Mouse (Mus musculus) forebrain, embryonic 16.5 days (tissue): ENCODE results near the gene Zfp292. TPM values are rescaled to one million over a fixed set of nuclear protein-coding genes. Genes with fewer than 3 reads are reported as not detected.

ENCODE experiments used
- ATAC-seq: fragments of 200-750 bp; cut with Nextera tagmentation; 2 replicates; pipeline ENCODE4 v1.8.0; 2017; ENCODE audit warnings: mild to moderate bottlenecking, moderate library complexity
- H3K27ac ChIP-seq: fragments of 300-500 bp; sonication (generic); 2 replicates; pipeline ENCODE4 v1.5.1; 2014; ENCODE audit warnings: low read length, control low read depth
- H3K27me3 ChIP-seq: fragments of 300-500 bp; sonication (generic); replicated peaks from 2 replicates; pipeline ENCODE4 v1.6.1; 2014; ENCODE audit warnings: low read length; ENCODE audit not compliant: control insufficient read depth, insufficient read depth
- H3K36me3 ChIP-seq: fragments of 300-500 bp; sonication (generic); 2 replicates; pipeline ENCODE4 v1.6.1; 2014; ENCODE audit not compliant: control insufficient read depth, insufficient read depth
- H3K4me1 ChIP-seq: fragments of 300-500 bp; sonication (generic); replicated peaks from 2 replicates; pipeline ENCODE4 v1.6.1; 2014; ENCODE audit warnings: low read length; ENCODE audit not compliant: control insufficient read depth, insufficient read depth
- H3K4me2 ChIP-seq: fragments of 300-500 bp; sonication (generic); 2 replicates; pipeline ENCODE4 v1.6.1; 2014; ENCODE audit warnings: mild to moderate bottlenecking, low read length, control low read depth
- H3K4me3 ChIP-seq: fragments of 300-500 bp; sonication (generic); replicated peaks from 2 replicates; pipeline ENCODE4 v1.5.1; 2014; ENCODE audit warnings: mild to moderate bottlenecking, low read length, control low read depth
- H3K9ac ChIP-seq: fragments of 300-500 bp; sonication (generic); replicated peaks from 2 replicates; pipeline ENCODE4 v1.6.1; 2014; ENCODE audit warnings: low read depth, low read length, control low read depth
- H3K9me3 ChIP-seq: fragments of 300-500 bp; sonication (generic); 2 replicates; pipeline ENCODE4 v1.6.1; 2016; ENCODE audit warnings: low read length; ENCODE audit not compliant: control insufficient read depth
- WGBS: fragments of 180-500 bp; shearing (Covaris S2); extraction: QIAGEN DNeasy Blood & Tissue Kit; methylation state at CpG from one replicate; pipeline ENCODE4 v1.1.7; 2014; 5-methylcytosine and 5-hydroxymethylcytosine counted together
- polyA plus RNA-seq: library from polyadenylated mRNA; unstranded; fragments of >200 nt; fragmentation: Nextera tagmentation; extraction: Ambion mirVana; gene quantifications from 2 replicates; pipeline ENCODE4 v1.2.1, GENCODE M21; 2015

Zfp292 gene
- polyA plus RNA-seq, 1 experiment from 2014 or later = 36.6 TPM

DNA sequence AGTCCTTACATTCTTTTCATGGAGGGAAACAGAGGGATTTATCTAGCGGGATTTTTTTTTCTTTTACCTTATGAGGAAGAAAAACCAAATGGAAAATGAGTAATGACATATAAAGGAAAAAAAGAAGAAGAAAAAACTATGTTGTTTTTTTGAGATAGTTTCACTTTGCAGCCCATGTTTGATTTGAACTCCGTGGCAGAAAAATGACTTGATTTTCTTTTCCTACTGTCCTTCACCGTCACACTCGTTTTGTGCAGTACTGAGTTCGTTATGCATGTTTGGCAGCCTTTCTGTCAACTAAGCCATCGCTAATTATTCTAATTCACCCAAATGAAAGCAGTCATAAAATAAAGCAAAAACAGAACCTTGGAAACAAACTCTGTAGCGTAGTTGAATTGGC lies 4.5 kb upstream of the Zfp292 start:
- H3K27me3 ChIP-seq = peaks cover 14% of the 10 kb centered on the region; the same call in 1 of the 2 replicates
- H3K4me1 ChIP-seq = peaks cover 15% of the 10 kb centered on the region
- H3K36me3 ChIP-seq = no peaks in the 10 kb centered on the region
- no peaks in the 10 kb centered on the region for H3K9me3 ChIP-seq
- H3K27ac ChIP-seq = peak overlapping the region; percentile 90; the same call in 1 of the 2 replicates
- H3K9ac ChIP-seq = peak overlapping the region; percentile 79
- WGBS = 4% methylated on average over 7 of the region's 7 CpGs
- no peak for ATAC-seq
- peak overlapping the region; percentile 61 for H3K4me3 ChIP-seq
- peak overlapping the region; percentile 72 for H3K4me2 ChIP-seq

DNA sequence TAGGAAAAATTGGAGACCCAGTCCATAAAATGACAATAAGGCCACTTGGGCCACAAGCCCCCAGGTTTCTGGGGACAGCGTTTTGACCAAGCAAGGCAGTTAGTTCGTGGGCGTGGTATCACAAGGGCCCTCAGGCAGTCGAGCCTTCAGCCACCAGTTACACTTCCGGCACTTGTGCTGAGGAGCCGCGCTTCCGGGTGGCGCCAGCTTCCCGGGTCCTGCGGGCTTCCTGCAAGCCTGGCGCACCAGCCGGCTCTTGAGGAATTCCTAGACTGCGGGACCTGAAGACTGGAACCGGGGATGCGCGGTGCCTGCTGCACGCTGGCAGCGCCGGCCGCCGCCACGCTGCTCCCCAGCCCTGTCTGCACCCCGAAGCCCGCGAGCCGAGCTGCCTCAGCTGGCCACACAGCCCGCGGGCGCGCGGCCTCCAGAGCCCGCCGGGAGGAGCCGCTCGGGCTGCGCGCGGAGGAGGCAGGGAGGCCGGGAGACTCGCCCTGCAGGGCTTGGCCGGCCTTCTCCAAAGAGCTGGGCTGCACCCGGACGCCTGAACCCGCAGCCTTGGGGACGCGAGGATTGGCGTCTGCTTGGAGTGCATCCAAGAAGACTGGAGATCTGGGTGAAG lies 3.8 kb upstream of the Zfp292 start:
- H3K4me1 ChIP-seq = peaks cover 17% of the 10 kb centered on the region
- peak overlapping the region; percentile 61 for H3K4me3 ChIP-seq
- peaks cover 14% of the 10 kb centered on the region; the same call in 1 of the 2 replicates for H3K27me3 ChIP-seq
- peak; percentile 70 for ATAC-seq
- under 1% methylated on average over 48 of the region's 48 CpGs for whole genome bisulfite sequencing
- peak overlapping the region; percentile 72 for H3K4me2 ChIP-seq
- no peaks in the 10 kb centered on the region for H3K36me3 ChIP-seq
- H3K9me3 ChIP-seq = no peaks in the 10 kb centered on the region
- peak overlapping the region; percentile 90 for H3K27ac ChIP-seq
- H3K9ac ChIP-seq = peak overlapping the region; percentile 79

DNA sequence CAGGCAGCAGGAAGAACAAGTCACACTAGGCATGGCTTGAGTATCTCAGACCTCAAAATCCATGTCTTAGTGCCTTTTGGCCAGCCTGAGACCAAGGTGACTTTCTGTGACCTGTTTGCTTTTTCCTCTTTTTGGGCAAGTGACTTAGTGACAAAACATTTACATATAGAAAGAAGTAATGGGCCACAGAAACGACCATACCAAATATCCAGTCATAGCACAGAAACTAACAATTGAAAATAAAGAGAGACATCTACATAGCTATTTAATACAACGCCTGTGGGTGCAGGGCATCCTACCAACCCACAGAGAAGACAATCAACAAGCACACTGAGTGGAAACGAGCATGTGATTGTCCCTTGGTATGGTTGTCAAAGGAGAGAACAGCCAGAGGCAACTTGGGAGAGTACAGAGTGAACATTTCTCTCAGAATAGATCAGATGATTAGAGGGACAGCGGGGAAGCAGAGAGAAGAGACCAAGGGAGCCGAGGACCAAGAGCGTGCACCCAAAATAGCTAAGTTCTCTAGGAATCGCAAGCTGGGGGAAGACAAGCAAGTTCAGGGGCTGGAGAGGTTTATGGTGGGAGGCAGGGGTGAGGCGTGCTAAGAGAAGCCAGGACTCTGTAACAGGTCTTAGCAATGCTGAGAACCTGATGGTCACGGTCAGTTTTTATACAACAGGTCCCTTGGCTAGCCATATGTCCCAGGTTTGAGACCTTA lies 3.0 kb upstream of the Zfp292 start:
- Histone ChIP-seq H3K4me1 (peaks cover 25% of the 10 kb centered on the region), H3K9me3 (no peaks in the 10 kb centered on the region), H3K27me3 (0 out of 2 replicates have a peak, but pooled peaks cover 12% of the 10 kb centered on the region), H3K4me2 (peak overlapping the region; percentile 72), H3K4me3 (no peak overlapping the region; the same call in 1 of the 2 replicates), H3K36me3 (no peaks in the 10 kb centered on the region), H3K9ac (no peak overlapping the region), H3K27ac (no peak overlapping the region)
- WGBS = 53% methylated on average over 9 of the region's 9 CpGs
- ATAC-seq = no peak

- no peaks in the 10 kb centered on the region for H3K36me3 ChIP-seq
- peak overlapping the region; percentile 97 for H3K4me3 ChIP-seq
- H3K27ac ChIP-seq = peak overlapping the region; percentile 99
- no peaks in the 10 kb centered on the region for H3K9me3 ChIP-seq
- 41% methylated on average over 16 of the region's 16 CpGs for WGBS
- peak overlapping the region; percentile 72 for H3K4me2 ChIP-seq
- H3K9ac ChIP-seq = peak overlapping the region; percentile 99
- 0 out of 2 replicates have a peak, but pooled peaks cover 2% of the 10 kb centered on the region for H3K27me3 ChIP-seq
- ATAC-seq = no peak
- H3K4me1 ChIP-seq = peaks cover 32% of the 10 kb centered on the region
These were observed 738 bp upstream of the Zfp292 start for GRCm38 (mm10) chr4:34883366-34884029.

DNA sequence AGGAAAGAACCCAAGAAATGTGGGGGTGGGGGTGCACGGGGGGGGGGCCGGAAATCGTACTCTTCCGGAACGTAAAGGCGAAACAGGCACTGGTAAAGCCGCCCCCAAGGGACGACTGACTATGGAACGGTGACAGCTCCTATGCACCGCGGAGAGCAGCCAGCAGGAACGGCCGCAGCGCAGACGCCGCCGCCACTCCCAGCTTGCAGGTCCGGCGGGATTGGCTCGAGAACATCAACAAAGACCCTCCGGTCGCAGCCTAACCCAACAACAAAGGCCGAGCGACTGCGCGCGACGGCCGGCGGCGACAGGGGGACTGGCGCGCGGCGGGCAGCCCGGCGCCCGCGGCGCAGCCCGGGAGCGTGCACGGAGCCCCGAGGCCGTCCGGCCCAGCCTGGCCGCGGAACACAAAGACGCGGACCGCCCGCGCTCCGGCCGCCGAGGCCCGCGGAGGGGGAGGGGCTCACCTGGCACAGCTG lies 430 bp downstream of the Zfp292 start:
- peak overlapping the region; percentile 97 for H3K4me3 ChIP-seq
- H3K27me3 ChIP-seq = no peaks in the 10 kb centered on the region
- H3K27ac ChIP-seq = peak overlapping the region; percentile 99
- peak overlapping the region; percentile 99 for H3K9ac ChIP-seq
- H3K9me3 ChIP-seq = no peaks in the 10 kb centered on the region
- peaks cover 28% of the 10 kb centered on the region for H3K4me1 ChIP-seq
- H3K4me2 ChIP-seq = peak overlapping the region; percentile 92
- WGBS = under 1% methylated on average over 56 of the region's 58 CpGs
- H3K36me3 ChIP-seq = no peaks in the 10 kb centered on the region
- ATAC-seq = peak; percentile 55

GRCm38 (mm10) chr4:34881851-34882250 lies 909 bp downstream of the Zfp292 start:
- no peaks in the 10 kb centered on the region for H3K9me3 ChIP-seq
- peak overlapping the region; percentile 99 for H3K27ac ChIP-seq
- ATAC-seq = no peak
- H3K4me1 ChIP-seq = peaks cover 27% of the 10 kb centered on the region
- no peaks in the 10 kb centered on the region for H3K27me3 ChIP-seq
- peak overlapping the region; percentile 92 for H3K4me2 ChIP-seq
- 10% methylated on average over 4 of the region's 4 CpGs for WGBS
- H3K36me3 ChIP-seq = no peaks in the 10 kb centered on the region
- H3K4me3 ChIP-seq = peak overlapping the region; percentile 97
- peak overlapping the region; percentile 99 for H3K9ac ChIP-seq

- H3K27me3 ChIP-seq = no peaks in the 10 kb centered on the region
- H3K4me3 ChIP-seq = peak overlapping the region; percentile 97
- H3K4me2 ChIP-seq = peak overlapping the region; percentile 92
- H3K27ac ChIP-seq = no peak overlapping the region
- no peak for ATAC-seq
- 90% methylated on average over 10 of the region's 10 CpGs for WGBS
- no peaks in the 10 kb centered on the region for H3K9me3 ChIP-seq
- H3K36me3 ChIP-seq = peaks cover 2% of the 10 kb centered on the region; the same call in 1 of the 2 replicates
- H3K4me1 ChIP-seq = peaks cover 25% of the 10 kb centered on the region
- H3K9ac ChIP-seq = no peak overlapping the region
These were observed 1.7 kb downstream of the Zfp292 start for GRCm38 (mm10) chr4:34880921-34881650.

DNA sequence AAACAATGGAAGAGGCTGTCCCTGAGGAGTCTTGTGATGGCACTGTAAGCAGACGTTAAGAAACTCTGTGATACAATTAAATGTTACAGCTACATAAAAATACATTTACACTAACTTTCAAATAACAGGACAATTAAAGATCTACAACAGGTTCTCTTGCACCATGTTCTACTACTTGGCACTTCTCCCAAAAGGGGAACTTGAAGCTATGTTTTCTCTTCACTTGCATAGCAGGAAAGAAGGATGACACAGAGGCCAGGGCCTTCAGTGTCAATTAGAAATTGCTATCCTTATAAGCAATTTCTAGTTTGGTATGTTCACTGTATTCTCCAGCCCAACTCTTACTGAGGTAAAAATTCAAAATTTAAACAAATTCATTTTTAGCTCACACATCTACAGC lies 8.5 kb downstream of the Zfp292 start:
- H3K4me2 ChIP-seq = no peak overlapping the region
- H3K4me1 ChIP-seq = peaks cover 2% of the 10 kb centered on the region; the same call in 1 of the 2 replicates
- H3K4me3 ChIP-seq = no peak overlapping the region
- no peak overlapping the region for H3K27ac ChIP-seq
- H3K9me3 ChIP-seq = no peaks in the 10 kb centered on the region
- H3K27me3 ChIP-seq = no peaks in the 10 kb centered on the region
- WGBS = 86% methylated on average over 1 of the region's 1 CpGs
- no peak for ATAC-seq
- no peak overlapping the region for H3K9ac ChIP-seq
- peaks cover 2% of the 10 kb centered on the region; the same call in 1 of the 2 replicates for H3K36me3 ChIP-seq
